Mouse (Mus musculus) testis, adult 2 months (tissue): Measurements from ENCODE around the gene Tead3.

Experiments used
- CTCF ChIP-seq: fragments of 200-500 bp; IDR thresholded peaks from 2 replicates; pipeline ENCODE4 v1.5.1; 2012; ENCODE audit warnings: low read depth, mild to moderate bottlenecking, inconsistent platforms, low read length, moderate library complexity; ENCODE audit not compliant: control insufficient read depth, insufficient read depth, insufficient replicate concordance
- POLR2A ChIP-seq: fragments of 200-500 bp; IDR thresholded peaks from 2 replicates; pipeline ENCODE4 v1.6.1; 2012; ENCODE audit warnings: low read depth, mild to moderate bottlenecking, inconsistent platforms, low read length, moderate library complexity; ENCODE audit not compliant: control insufficient read depth

GRCm38 (mm10) chr17:28326951-28327350, 23.7 kb downstream of the Tead3 start:
- TF ChIP-seq POLR2A (no peak), CTCF (no peak)
